Mouse (Mus musculus): ENCODE measurements around the gene Skap1. TPM values are rescaled to one million over a fixed set of nuclear protein-coding genes. Genes with fewer than 3 reads are reported as not detected.

Skap1 gene
- total RNA-seq, 2 experiments from 2014 or later = 1.3 to 1.9 TPM

GRCm38 (mm10) chr11:96462191-96462752 lies 2.1 kb upstream of the Skap1 start:
- intact Hi-C loops (cut with DNase I) = no loop called here
- peak; percentile 30 to 60 for DNase-seq (ENCODE audit: low spot score in 2 of 2)

GRCm38 (mm10) chr11:96464716-96465060 lies 295 bp downstream of the Skap1 start:
- intact Hi-C loops (cut with DNase I) = no loop called here
- peak in 1 of 2 experiments; percentile 4 for DNase-seq (ENCODE audit: low spot score in 2 of 2)

- intact Hi-C loops (cut with DNase I) = no loop called here
- peak; percentile 37 to 79 for DNase-seq (ENCODE audit: low spot score in 2 of 2)
Observed at GRCm38 (mm10) chr11:96465426-96466056, 1.1 kb downstream of the Skap1 start.

- intact Hi-C loops (cut with DNase I) = no loop called here
- DNase-seq (ENCODE audit: low spot score in 2 of 2) = peak in 1 of 2 experiments; percentile 13
Observed at GRCm38 (mm10) chr11:96466382-96466781, 2.0 kb downstream of the Skap1 start.

- DNase-seq (ENCODE audit: low spot score in 2 of 2) = peak; percentile 26 to 78
- intact Hi-C loops (cut with DNase I) = no loop called here
Observed at GRCm38 (mm10) chr11:96466987-96467386, 2.6 kb downstream of the Skap1 start.

GRCm38 (mm10) chr11:96468048-96468745 lies 3.8 kb downstream of the Skap1 start:
- no peak for DNase-seq (ENCODE audit: low spot score in 2 of 2)
- intact Hi-C loops (cut with DNase I) = no loop called here

- no peak for DNase-seq (ENCODE audit: low spot score in 2 of 2)
- intact Hi-C loops (cut with DNase I) = no loop called here
Observed at GRCm38 (mm10) chr11:96482711-96483110, 18.3 kb downstream of the Skap1 start.

- intact Hi-C loops (cut with DNase I) = no loop called here
- DNase-seq (ENCODE audit: low spot score in 2 of 2) = no peak
Observed at GRCm38 (mm10) chr11:96483179-96483578, 18.8 kb downstream of the Skap1 start.

- intact Hi-C loops (cut with DNase I) = no loop called here
- no peak for DNase-seq (ENCODE audit: low spot score in 2 of 2)
Observed at GRCm38 (mm10) chr11:96498481-96498880, 34.1 kb downstream of the Skap1 start.

- intact Hi-C loops (cut with DNase I) = no loop called here
Observed at GRCm38 (mm10) chr11:96501042-96501441, 36.6 kb downstream of the Skap1 start.

GRCm38 (mm10) chr11:96502948-96503347 lies 38.6 kb downstream of the Skap1 start:
- DNase-seq (ENCODE audit: low spot score in 2 of 2) = no peak
- intact Hi-C loops (cut with DNase I) = no loop called here

More at GRCm38 (mm10) chr11:96501042-96501441, 36.6 kb downstream of the Skap1 start:
- DNase-seq (ENCODE audit: low spot score in 2 of 2) = peak; percentile 11 to 14

GRCm38 (mm10) chr11:96504509-96505119 lies 40.2 kb downstream of the Skap1 start:
- no peak for DNase-seq (ENCODE audit: low spot score in 2 of 2)
- intact Hi-C loops (cut with DNase I) = no loop called here

GRCm38 (mm10) chr11:96505841-96506240 lies 41.4 kb downstream of the Skap1 start:
- intact Hi-C loops (cut with DNase I) = no loop called here
- no peak for DNase-seq (ENCODE audit: low spot score in 2 of 2)

- intact Hi-C loops (cut with DNase I) = no loop called here
- no peak for DNase-seq (ENCODE audit: low spot score in 2 of 2)
Observed at GRCm38 (mm10) chr11:96515164-96515563, 50.8 kb downstream of the Skap1 start.

GRCm38 (mm10) chr11:96524541-96524940 lies 60.1 kb downstream of the Skap1 start:
- intact Hi-C loops (cut with DNase I) = no loop called here
- DNase-seq (ENCODE audit: low spot score in 2 of 2) = no peak

GRCm38 (mm10) chr11:96526137-96526621 lies 61.8 kb downstream of the Skap1 start:
- no peak for DNase-seq (ENCODE audit: low spot score in 2 of 2)
- intact Hi-C loops (cut with DNase I) = no loop called here

GRCm38 (mm10) chr11:96531757-96532433 lies 67.5 kb downstream of the Skap1 start:
- intact Hi-C loops (cut with DNase I) = no loop called here
- DNase-seq (ENCODE audit: low spot score in 2 of 2) = no peak

GRCm38 (mm10) chr11:96534531-96534930 lies 70.1 kb downstream of the Skap1 start:
- no peak for DNase-seq (ENCODE audit: low spot score in 2 of 2)
- intact Hi-C loops (cut with DNase I) = no loop called here

- DNase-seq (ENCODE audit: low spot score in 2 of 2) = peak; percentile 20 to 32
- intact Hi-C loops (cut with DNase I) = loop anchor here (5.0 kb wide), 3 partner anchors 99 to 254 kb away; partner anchors contain the start of gene Hoxb8
Observed at GRCm38 (mm10) chr11:96536146-96536545, 71.8 kb downstream of the Skap1 start.

- DNase-seq (ENCODE audit: low spot score in 2 of 2) = no peak
- intact Hi-C loops (cut with DNase I) = no loop called here
Observed at GRCm38 (mm10) chr11:96542003-96542402, 77.6 kb downstream of the Skap1 start.

Measured in left cerebral cortex, postnatal 25 days (tissue).